Mouse (Mus musculus) liver, postnatal 0 days (tissue): ENCODE data around the gene Gm2115. TPM values are rescaled to one million over a fixed set of nuclear protein-coding genes. Genes with fewer than 3 reads are reported as not detected.

Source experiments
- ATAC-seq: fragments of 200-750 bp; cut with Nextera tagmentation; 2 replicates; pipeline ENCODE4 v1.8.0; 2017; ENCODE audit warnings: mild to moderate bottlenecking, moderate library complexity
- DNase-seq: peaks from one replicate; pipeline ENCODE4 v3.0.0-alpha.2; 2016
- H3K27ac ChIP-seq: fragments of 300-500 bp; sonication (generic); 2 replicates; pipeline ENCODE4 v1.5.1; 2014; ENCODE audit warnings: antibody characterized with exemption, moderate library complexity, mild to moderate bottlenecking, low read depth
- H3K27me3 ChIP-seq: fragments of 300-500 bp; sonication (generic); 2 replicates; pipeline ENCODE4 v1.6.1; 2014; ENCODE audit warnings: low read length, control low read depth, mixed read lengths; ENCODE audit not compliant: insufficient read depth
- H3K36me3 ChIP-seq: fragments of 300-500 bp; sonication (generic); replicated peaks from 2 replicates; pipeline ENCODE4 v1.6.1; 2014; ENCODE audit warnings: mild to moderate bottlenecking, control low read depth, low read length, moderate library complexity, mixed read lengths; ENCODE audit not compliant: insufficient read depth
- H3K4me1 ChIP-seq: fragments of 300-500 bp; sonication (generic); 2 replicates; pipeline ENCODE4 v1.6.1; 2014; ENCODE audit warnings: antibody characterized with exemption, mild to moderate bottlenecking, control low read depth; ENCODE audit not compliant: insufficient read depth
- H3K4me2 ChIP-seq: fragments of 300-500 bp; sonication (generic); 2 replicates; pipeline ENCODE4 v1.6.1; 2014; ENCODE audit warnings: low read depth, mild to moderate bottlenecking, low read length, moderate library complexity, mixed read lengths
- H3K4me3 ChIP-seq: fragments of 300-500 bp; sonication (generic); 2 replicates; pipeline ENCODE4 v1.5.1; 2014; ENCODE audit warnings: low read depth, low read length
- H3K9ac ChIP-seq: fragments of 300-500 bp; sonication (generic); replicated peaks from 2 replicates; pipeline ENCODE4 v1.6.1; 2014; ENCODE audit warnings: mild to moderate bottlenecking, moderate library complexity
- H3K9me3 ChIP-seq: fragments of 300-500 bp; sonication (generic); 2 replicates; pipeline ENCODE4 v1.6.1; 2016; ENCODE audit warnings: mild to moderate bottlenecking, control low read depth, low read length, mixed read lengths
- CTCF ChIP-seq: sonication (generic); IDR thresholded peaks from 2 replicates; pipeline ENCODE4 v1.5.1; 2016; ENCODE audit warnings: antibody characterized with exemption, low read depth
- EP300 ChIP-seq: IDR thresholded peaks from 2 replicates; pipeline ENCODE4 v1.6.1; 2016; ENCODE audit warnings: antibody characterized with exemption, low read depth, mild to moderate bottlenecking
- WGBS: fragments of 180-500 bp; shearing (Covaris S2); extraction: QIAGEN DNeasy Blood & Tissue Kit; methylation state at CpG from one replicate; pipeline ENCODE4 v1.1.7; 2014; ENCODE audit not compliant: insufficient replicate concordance; 5-methylcytosine and 5-hydroxymethylcytosine counted together
- polyA plus RNA-seq: library from polyadenylated mRNA; unstranded; fragments of >200 nt; fragmentation: Nextera tagmentation; extraction: Ambion mirVana; gene quantifications from 2 replicates; pipeline ENCODE4 v1.2.1, GENCODE M21; 2015

The Gm2115 gene
- polyA plus RNA-seq, 1 experiment from 2014 or later = 0.23 TPM

DNA sequence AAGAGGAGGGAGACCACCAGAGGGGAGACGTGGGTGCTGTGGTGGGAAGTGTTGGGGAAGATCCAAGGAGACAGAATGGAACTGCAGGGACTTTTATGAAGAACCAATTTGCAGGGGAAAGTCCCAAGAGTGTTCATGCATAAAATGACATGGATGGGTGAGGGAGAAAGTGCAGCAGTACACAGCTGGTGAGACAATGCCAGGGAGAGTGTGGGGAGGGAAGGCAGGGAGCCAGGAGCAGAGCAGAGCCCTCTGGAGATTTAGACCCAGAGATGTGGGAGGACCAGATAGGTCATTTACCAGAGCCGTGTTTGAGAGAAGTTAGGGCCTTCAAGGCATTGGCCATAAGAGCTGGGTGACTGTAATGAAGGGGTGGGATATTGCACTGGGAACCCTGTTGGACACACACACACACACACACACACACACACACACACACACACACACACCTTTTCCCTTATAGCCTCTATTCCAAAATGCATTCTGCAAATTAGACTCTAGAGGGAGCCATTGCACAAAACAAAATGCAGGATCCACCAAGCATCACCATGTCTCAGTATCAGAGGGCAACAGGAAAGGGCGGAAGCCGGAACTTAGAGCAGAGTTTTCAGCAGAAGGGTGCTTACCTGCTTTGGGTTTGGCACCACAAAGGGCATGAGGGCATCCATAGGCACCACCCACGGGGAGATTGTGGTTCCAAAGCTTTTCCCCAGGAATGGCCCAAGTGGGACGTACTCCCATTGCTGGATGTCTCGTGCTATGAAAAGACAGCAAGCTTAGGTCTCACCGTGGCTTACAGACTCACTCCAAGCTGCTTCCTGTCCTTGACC lies 65.5 kb downstream of the Gm2115 start:
- H3K4me3 ChIP-seq = no peak overlapping the region
- H3K27ac ChIP-seq = no peak overlapping the region
- no peaks in the 10 kb centered on the region for H3K9me3 ChIP-seq
- DNase-seq = peak; percentile 50
- TF ChIP-seq EP300 = no peak
- TF ChIP-seq CTCF = peak; percentile 93
- ATAC-seq = peak; percentile 57
- 0 out of 2 replicates have a peak, but pooled peaks cover 29% of the 10 kb centered on the region for H3K36me3 ChIP-seq
- no peaks in the 10 kb centered on the region for H3K27me3 ChIP-seq
- 45% methylated on average over 8 of the region's 8 CpGs for WGBS
- H3K4me2 ChIP-seq = no peak overlapping the region
- no peak overlapping the region for H3K9ac ChIP-seq
- H3K4me1 ChIP-seq = no peaks in the 10 kb centered on the region

DNA sequence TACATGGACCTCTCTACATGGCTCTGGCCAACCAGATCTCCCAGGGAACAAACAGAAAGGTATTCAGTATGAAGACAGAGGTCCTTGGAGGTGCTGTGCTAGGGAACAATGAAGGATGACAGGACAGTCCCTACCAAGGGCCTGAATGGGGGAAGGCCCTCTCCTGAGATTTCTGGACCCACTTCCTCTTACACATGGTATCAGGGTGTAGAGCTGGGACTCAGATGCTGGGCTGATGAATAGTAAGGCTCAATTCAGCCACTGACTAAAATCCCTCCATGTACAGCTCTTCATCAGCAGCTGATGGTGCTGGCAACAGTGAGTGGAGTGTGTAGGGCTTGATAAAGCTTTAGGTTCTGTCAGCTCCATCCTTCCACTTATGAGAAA lies 66.2 kb downstream of the Gm2115 start:
- Histone ChIP-seq H3K9me3 (no peaks in the 10 kb centered on the region), H3K4me3 (no peak overlapping the region), H3K27ac (no peak overlapping the region), H3K4me1 (no peaks in the 10 kb centered on the region), H3K36me3 (0 out of 2 replicates have a peak, but pooled peaks cover 29% of the 10 kb centered on the region), H3K4me2 (no peak overlapping the region), H3K9ac (no peak overlapping the region), H3K27me3 (no peaks in the 10 kb centered on the region)
- peak; percentile 2; the same call in 1 of the 2 replicates for ATAC-seq
- TF ChIP-seq EP300 (no peak), CTCF (no peak)
- no peak for DNase-seq

DNA sequence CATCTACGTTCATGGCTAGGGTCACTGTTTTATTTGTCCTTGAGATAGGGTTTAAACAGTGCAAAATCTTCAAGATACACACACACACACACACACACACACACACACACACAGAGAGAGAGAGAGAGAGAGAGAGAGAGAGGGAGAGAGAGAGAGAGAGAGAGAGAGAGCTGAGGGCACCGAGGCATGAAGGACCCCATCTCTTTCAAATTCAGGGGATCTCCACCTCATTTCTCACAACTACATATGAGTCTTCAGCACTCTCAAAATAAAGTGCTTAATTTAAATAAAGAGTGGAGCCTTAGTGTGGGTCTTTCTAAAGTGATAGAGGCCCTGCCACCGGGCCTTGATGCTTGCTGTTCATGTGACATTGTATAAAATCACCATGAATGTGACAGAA lies 67.2 kb downstream of the Gm2115 start:
- Histone ChIP-seq H3K4me1 (no peaks in the 10 kb centered on the region), H3K27ac (no peak overlapping the region), H3K27me3 (no peaks in the 10 kb centered on the region), H3K36me3 (0 out of 2 replicates have a peak, but pooled peaks cover 27% of the 10 kb centered on the region), H3K4me2 (no peak overlapping the region), H3K9me3 (no peaks in the 10 kb centered on the region), H3K9ac (no peak overlapping the region), H3K4me3 (no peak overlapping the region)
- TF ChIP-seq EP300 = no peak
- no peak for TF ChIP-seq CTCF
- 76% methylated on average over 3 of the region's 3 CpGs for WGBS
- ATAC-seq = no peak
- DNase-seq = no peak

DNA sequence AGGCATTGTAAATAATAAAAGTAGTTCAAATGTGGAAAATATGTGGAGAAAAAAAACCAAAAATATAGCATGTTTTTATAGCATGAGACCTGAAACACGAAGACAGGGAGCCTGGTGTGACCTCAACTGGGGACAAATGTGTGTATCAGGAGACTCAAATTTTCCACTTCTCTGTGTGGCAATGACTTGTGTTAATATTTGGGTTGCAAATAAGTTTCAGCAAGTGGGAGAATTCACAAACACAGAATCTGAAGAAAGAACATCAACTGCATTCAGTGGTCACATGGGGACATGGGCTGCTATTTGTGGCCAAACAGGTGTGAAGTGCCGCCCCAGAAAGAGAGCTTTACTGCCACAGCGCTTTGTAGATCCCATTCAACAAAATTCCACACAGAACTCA lies 67.9 kb downstream of the Gm2115 start:
- Histone ChIP-seq H3K27me3 (no peaks in the 10 kb centered on the region), H3K9me3 (no peaks in the 10 kb centered on the region), H3K4me2 (no peak overlapping the region), H3K27ac (no peak overlapping the region), H3K4me1 (0 out of 2 replicates have a peak, but pooled peaks cover under 1% of the 10 kb centered on the region), H3K4me3 (no peak overlapping the region), H3K9ac (no peak overlapping the region), H3K36me3 (0 out of 2 replicates have a peak, but pooled peaks cover 27% of the 10 kb centered on the region)
- TF ChIP-seq CTCF = no peak
- DNase-seq = no peak
- WGBS = 72% methylated on average over 3 of the region's 3 CpGs
- peak; percentile 16; the same call in 1 of the 2 replicates for ATAC-seq

DNA sequence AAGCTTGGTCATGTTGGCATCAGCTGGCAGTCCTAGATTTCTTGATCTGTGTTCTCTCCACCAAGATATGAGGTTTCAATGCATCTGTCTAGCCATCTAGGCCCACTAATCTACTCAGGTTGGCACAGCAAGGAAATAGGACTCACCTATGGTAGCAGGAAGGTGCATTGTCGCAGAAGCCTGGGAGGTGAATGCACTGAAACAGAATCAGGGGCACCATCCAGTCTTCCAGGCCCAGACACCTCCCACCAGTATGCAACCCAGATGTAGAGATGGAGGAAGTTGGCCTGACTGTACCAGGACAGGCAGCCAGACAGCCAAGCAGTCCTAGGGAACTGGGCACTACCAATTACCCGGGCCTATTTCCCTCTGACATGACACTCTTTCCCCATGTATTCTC lies 71.9 kb downstream of the Gm2115 start:
- WGBS = 70% methylated on average over 2 of the region's 2 CpGs
- no peaks in the 10 kb centered on the region for H3K9me3 ChIP-seq
- peaks cover 10% of the 10 kb centered on the region for H3K4me1 ChIP-seq
- TF ChIP-seq EP300 = no peak
- no peak for TF ChIP-seq CTCF
- ATAC-seq (no peak), DNase-seq (no peak)
- H3K27me3 ChIP-seq = no peaks in the 10 kb centered on the region
- H3K27ac ChIP-seq = no peak overlapping the region
- H3K9ac ChIP-seq = no peak overlapping the region
- H3K36me3 ChIP-seq = 0 out of 2 replicates have a peak, but pooled peaks cover 11% of the 10 kb centered on the region
- no peak overlapping the region for H3K4me3 ChIP-seq
- no peak overlapping the region for H3K4me2 ChIP-seq

DNA sequence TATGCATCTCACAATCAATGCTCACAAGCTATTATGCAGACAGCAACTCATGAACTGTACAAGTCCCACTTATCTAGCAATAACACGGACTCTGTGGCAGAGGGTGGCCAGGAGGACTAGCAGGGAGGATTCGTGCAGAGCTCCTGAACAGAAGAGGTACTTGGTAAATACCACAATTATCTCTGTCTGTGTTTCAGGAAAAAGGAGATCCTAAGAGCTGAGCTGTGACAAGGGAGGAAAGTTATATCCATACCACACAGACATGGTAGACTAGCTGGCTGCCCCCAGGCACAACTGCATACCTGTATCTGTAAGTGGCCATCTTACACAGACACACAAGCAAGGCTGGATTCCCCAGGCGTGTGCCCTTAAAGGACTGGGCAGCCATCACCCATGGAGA lies 72.6 kb downstream of the Gm2115 start:
- 0 out of 2 replicates have a peak, but pooled peaks cover 8% of the 10 kb centered on the region for H3K36me3 ChIP-seq
- no peak overlapping the region for H3K27ac ChIP-seq
- H3K4me1 ChIP-seq = peaks cover 17% of the 10 kb centered on the region
- WGBS = 70% methylated on average over 3 of the region's 3 CpGs
- no peak overlapping the region for H3K9ac ChIP-seq
- TF ChIP-seq EP300 (no peak), CTCF (no peak)
- no peaks in the 10 kb centered on the region for H3K9me3 ChIP-seq
- H3K4me2 ChIP-seq = 0 out of 2 replicates have a peak overlapping the region, but pooled peaks have one; percentile 22
- no peak for DNase-seq
- no peak for ATAC-seq
- no peaks in the 10 kb centered on the region for H3K27me3 ChIP-seq
- H3K4me3 ChIP-seq = no peak overlapping the region
